Mouse (Mus musculus) C2C12 (cell line): ENCODE data around the gene Cxcl17. TPM values are rescaled to one million over a fixed set of nuclear protein-coding genes. Genes with fewer than 3 reads are reported as not detected.

Experiments used
- H3K27me3 ChIP-seq: one replicate; pipeline ENCODE4 v1.6.1; 2011; ENCODE audit not compliant: control insufficient read depth, insufficient read depth, insufficient read length
- H3K36me3 ChIP-seq: one replicate; pipeline ENCODE4 v1.6.1; 2011; ENCODE audit not compliant: control insufficient read depth, insufficient read depth
- H3K4me3 ChIP-seq: one replicate; pipeline ENCODE4 v1.5.1; 2011; ENCODE audit warnings: mild to moderate bottlenecking, control low read depth; ENCODE audit not compliant: poor library complexity, insufficient read depth, severe bottlenecking
- H3K79me2 ChIP-seq: one replicate; pipeline ENCODE4 v1.6.1; 2011; ENCODE audit not compliant: control insufficient read depth, insufficient read depth
- H3K79me3 ChIP-seq: one replicate; pipeline ENCODE4 v1.6.1; 2011; ENCODE audit warnings: low read depth, control low read depth
- H3ac ChIP-seq: one replicate; pipeline ENCODE3; 2011; ENCODE audit warnings: low read depth; ENCODE audit not compliant: control insufficient read depth, insufficient read length
- CEBPB ChIP-seq: IDR thresholded peaks from one replicate; pipeline ENCODE4 v1.6.1; 2011; ENCODE audit warnings: low read depth, mild to moderate bottlenecking, control low read depth, moderate library complexity
- CTCF ChIP-seq: IDR thresholded peaks from one replicate; pipeline ENCODE4 v1.5.1; 2011; ENCODE audit not compliant: control insufficient read depth, insufficient read depth, insufficient read length
- FOSL1 ChIP-seq: IDR thresholded peaks from one replicate; pipeline ENCODE4 v1.8.0; 2011; ENCODE audit warnings: mild to moderate bottlenecking, low read length; ENCODE audit not compliant: poor library complexity, insufficient read depth, severe bottlenecking
- MAX ChIP-seq: IDR thresholded peaks from one replicate; pipeline ENCODE4 v1.6.1; 2011; ENCODE audit warnings: mild to moderate bottlenecking, control low read depth
- MYOD1 ChIP-seq: IDR thresholded peaks from one replicate; pipeline ENCODE4 v1.6.1; 2011; ENCODE audit warnings: low read depth; ENCODE audit not compliant: control insufficient read depth, insufficient read length
- MYOG ChIP-seq: IDR thresholded peaks from one replicate; pipeline ENCODE4 v1.6.1; 2011; ENCODE audit not compliant: control insufficient read depth, insufficient read length; ENCODE audit errors: extremely low read depth
- USF1 ChIP-seq: IDR thresholded peaks from one replicate; pipeline ENCODE4 v1.6.1; 2011; ENCODE audit warnings: low read depth, mild to moderate bottlenecking, control low read depth, moderate library complexity
- polyA plus RNA-seq: library from polyadenylated mRNA; unstranded; fragments of >200 nt; fragmentation: generic; extraction: Trizol; gene quantifications from one replicate; pipeline ENCODE4 v1.2.1, GENCODE M21; 2012; ENCODE audit warnings: missing spikeins

The Cxcl17 gene
- polyA plus RNA-seq, 1 experiment, result not detected

- peak overlapping the region; percentile 1 for H3ac ChIP-seq
- TF ChIP-seq MYOD1 (no peak), MYOG (no peak), USF1 (no peak), CTCF (no peak), MAX (no peak), CEBPB (no peak), FOSL1 (no peak)
- H3K4me3 ChIP-seq, result peak overlapping the region; percentile 19
- no peaks in the 10 kb centered on the region for H3K79me3 ChIP-seq
- no peaks in the 10 kb centered on the region for H3K27me3 ChIP-seq
- no peaks in the 10 kb centered on the region for H3K36me3 ChIP-seq
- H3K79me2 ChIP-seq, result no peaks in the 10 kb centered on the region
These were observed 35.5 kb downstream of the Cxcl17 start for GRCm38 (mm10) chr7:25377100-25377700.

GRCm38 (mm10) chr7:25376556-25376955 lies 36.1 kb downstream of the Cxcl17 start:
- TF ChIP-seq FOSL1 (no peak), USF1 (no peak), MAX (no peak)
- peak overlapping the region; percentile 19 for H3K4me3 ChIP-seq
- H3K79me3 ChIP-seq, result no peaks in the 10 kb centered on the region
- H3K27me3 ChIP-seq, result no peaks in the 10 kb centered on the region
- H3K79me2 ChIP-seq, result no peaks in the 10 kb centered on the region
- no peaks in the 10 kb centered on the region for H3K36me3 ChIP-seq
- peak overlapping the region; percentile 4 for H3ac ChIP-seq

DNA sequence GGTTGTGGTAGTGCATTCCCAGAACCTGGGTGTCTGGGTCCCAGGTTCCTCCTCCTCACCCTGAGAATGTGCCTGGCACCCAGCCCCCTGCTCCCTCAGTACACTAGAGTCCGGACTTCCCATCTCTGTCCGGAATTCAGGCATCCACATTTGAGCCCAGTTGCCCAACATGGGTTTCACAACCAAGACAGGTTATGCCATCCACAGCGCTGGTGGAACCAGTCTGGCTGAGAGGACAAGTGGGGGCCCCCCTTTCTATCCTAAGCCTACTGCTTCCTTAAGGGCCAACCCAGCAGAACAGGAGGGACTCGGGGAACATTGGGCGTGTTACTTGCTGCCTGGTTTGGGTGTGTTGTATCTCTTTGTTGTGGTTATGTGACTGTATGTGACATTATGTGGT lies 40.2 kb downstream of the Cxcl17 start:
- H3K4me3 ChIP-seq, result no peak overlapping the region
- TF ChIP-seq CEBPB (no peak), FOSL1 (no peak), USF1 (no peak), MYOG (no peak), MAX (no peak), MYOD1 (no peak), CTCF (no peak)
- H3K36me3 ChIP-seq, result no peaks in the 10 kb centered on the region
- H3ac ChIP-seq, result no peak overlapping the region
- no peaks in the 10 kb centered on the region for H3K79me3 ChIP-seq
- H3K27me3 ChIP-seq, result peaks cover 10% of the 10 kb centered on the region
- no peaks in the 10 kb centered on the region for H3K79me2 ChIP-seq

GRCm38 (mm10) chr7:25369058-25369749 lies 43.5 kb downstream of the Cxcl17 start, which contains the start of gene Cnfn:
TSS of gene Cnfn (minus strand) at chr7:25369724.
- peaks cover 10% of the 10 kb centered on the region for H3K27me3 ChIP-seq
- H3K36me3 ChIP-seq, result no peaks in the 10 kb centered on the region
- no peaks in the 10 kb centered on the region for H3K79me2 ChIP-seq
- H3K4me3 ChIP-seq, result no peak within 1 kb of the TSS
- TF ChIP-seq FOSL1, result no peak
- no peak for TF ChIP-seq USF1
- no peak for TF ChIP-seq MYOD1
- TF ChIP-seq MYOG, result no peak
- no peak for TF ChIP-seq CTCF
- TF ChIP-seq CEBPB, result no peak
- no peak for TF ChIP-seq MAX
- H3ac ChIP-seq, result no peak within 1 kb of the TSS
- no peaks in the 10 kb centered on the region for H3K79me3 ChIP-seq

DNA sequence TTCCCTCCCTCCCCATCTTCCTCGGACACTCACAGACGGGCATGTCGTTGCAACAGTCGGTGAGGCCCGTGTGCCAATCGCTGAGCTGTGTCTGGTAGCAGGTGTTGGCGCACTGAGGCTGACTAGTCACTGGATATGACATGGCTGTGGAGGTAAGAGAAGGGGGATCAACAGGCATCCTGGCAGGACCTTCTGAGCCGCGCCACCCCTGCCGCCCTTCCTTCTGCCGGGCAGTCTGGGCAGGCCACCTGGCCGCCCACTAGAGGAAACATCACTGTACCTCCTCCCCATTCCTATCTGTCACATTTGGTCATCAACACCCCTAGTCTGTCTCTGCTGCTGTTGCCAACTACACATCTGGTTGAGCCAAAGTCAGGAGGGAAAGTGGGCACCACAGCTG lies 44.4 kb downstream of the Cxcl17 start:
- Histone ChIP-seq H3K27me3 (peaks cover 10% of the 10 kb centered on the region), H3K79me3 (no peaks in the 10 kb centered on the region), H3K79me2 (no peaks in the 10 kb centered on the region), H3ac (no peak overlapping the region), H3K4me3 (no peak overlapping the region), H3K36me3 (no peaks in the 10 kb centered on the region)
- TF ChIP-seq MYOG (no peak), MAX (no peak), USF1 (no peak), CTCF (no peak)

DNA sequence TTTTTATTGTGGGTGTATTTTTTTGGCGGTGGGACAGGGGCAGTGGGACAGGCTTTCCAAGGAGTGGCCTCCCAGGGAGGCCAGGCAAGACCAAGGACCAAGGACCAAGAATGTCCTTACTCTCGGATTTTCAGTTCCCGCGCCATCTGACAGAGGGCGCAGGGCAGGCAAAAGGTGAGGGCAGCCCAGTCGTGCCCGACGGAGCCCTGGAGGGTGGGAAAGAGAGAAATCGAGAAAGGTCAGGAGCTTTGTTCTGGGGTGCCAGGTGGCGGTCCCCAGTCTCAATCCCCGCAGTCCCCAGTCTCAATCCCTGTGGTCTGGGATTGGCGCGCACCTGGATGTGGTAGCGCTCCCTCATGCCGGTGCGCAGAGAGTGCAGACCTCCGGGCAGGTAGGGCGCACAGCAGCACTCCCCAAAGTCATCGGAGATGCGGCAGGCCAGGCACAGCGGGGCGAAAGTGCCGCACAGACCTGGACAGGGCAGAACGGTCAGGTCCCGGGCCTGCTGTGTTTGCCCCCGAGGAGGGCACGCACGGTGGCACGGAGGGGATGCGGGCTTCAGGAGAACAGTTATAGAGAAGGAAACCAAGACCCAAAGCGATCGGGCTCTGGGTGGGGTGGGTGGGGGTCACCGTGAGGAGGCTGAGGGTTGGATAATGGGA lies 44.9 kb downstream of the Cxcl17 start:
- Histone ChIP-seq H3K4me3 (no peak overlapping the region), H3K27me3 (peaks cover 10% of the 10 kb centered on the region), H3K79me2 (no peaks in the 10 kb centered on the region), H3K79me3 (no peaks in the 10 kb centered on the region), H3ac (no peak overlapping the region), H3K36me3 (no peaks in the 10 kb centered on the region)
- TF ChIP-seq MYOD1, result no peak
- no peak for TF ChIP-seq USF1
- no peak for TF ChIP-seq CEBPB
- TF ChIP-seq MAX, result no peak
- TF ChIP-seq FOSL1, result no peak
- TF ChIP-seq MYOG, result no peak
- no peak for TF ChIP-seq CTCF
